Mouse (Mus musculus) thymus, postnatal 4 days (tissue): ENCODE measurements around the gene Dnajc16.
"Not testable (repeated sequence)": the region's sequence is repeated elsewhere in the genome, so short reads cannot be mapped to it uniquely, and the experiment has no call there.

Source experiments
- DNase-seq: peaks from one replicate; pipeline ENCODE4 v3.0.0; 2021

Gene Dnajc16

DNA sequence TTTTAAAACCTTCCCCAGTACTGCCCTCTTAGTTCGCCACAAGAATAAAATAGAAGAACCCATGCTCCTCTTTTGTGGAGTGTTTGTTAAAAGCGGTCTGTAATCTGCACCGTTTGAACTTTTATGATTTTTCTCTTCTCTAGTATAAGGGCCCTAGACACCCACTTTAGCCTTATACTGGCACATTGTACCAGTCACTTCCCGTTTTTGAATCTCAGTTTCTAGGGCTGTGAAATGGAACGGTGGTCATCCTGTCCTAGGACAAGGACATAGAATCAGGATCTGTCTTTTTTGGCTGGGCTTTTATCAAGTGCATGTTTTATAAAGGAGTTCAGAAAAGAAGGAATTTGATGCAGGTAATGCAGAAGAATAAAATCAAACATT lies 3.4 kb upstream of the Dnajc16 start:
- no peak for DNase-seq

- DNase-seq, result peak; percentile 99
These were observed 2.8 kb upstream of the Dnajc16 start, which contains the start of gene Casp9 for GRCm38 (mm10) chr4:141793282-141794151. Gene Casp9 (plus strand): TSS chr4:141793612.

GRCm38 (mm10) chr4:141792554-141793281 lies 2.0 kb upstream of the Dnajc16 start:
- no peak for DNase-seq

GRCm38 (mm10) chr4:141791951-141792350 lies 1.2 kb upstream of the Dnajc16 start:
- no peak for DNase-seq

GRCm38 (mm10) chr4:141791486-141791885 lies 755 bp upstream of the Dnajc16 start:
- DNase-seq, result no peak

GRCm38 (mm10) chr4:141789564-141790218 lies 1.0 kb downstream of the Dnajc16 start:
- DNase-seq, result no peak

- no peak for DNase-seq
These were observed 3.3 kb downstream of the Dnajc16 start for GRCm38 (mm10) chr4:141787462-141787861.

DNA sequence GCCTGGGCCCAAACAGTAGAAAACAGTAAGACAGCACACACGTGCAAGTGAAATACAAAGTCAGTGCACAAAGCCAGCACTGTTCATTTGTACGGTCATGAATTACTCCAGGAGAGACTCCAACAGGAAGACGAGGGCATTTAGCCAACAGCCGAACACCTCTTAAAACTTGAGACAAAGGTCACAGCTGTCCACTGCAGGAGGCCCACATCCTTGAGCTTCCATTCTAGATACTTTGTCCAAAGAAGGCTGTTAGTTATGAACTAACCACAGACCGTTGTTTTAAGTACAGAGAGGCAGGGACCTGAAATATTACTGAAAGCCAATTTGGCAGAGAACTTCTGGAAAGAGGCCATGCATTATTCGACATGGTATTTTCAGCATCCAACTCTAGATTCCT lies 3.7 kb downstream of the Dnajc16 start:
- DNase-seq, result no peak

- no peak for DNase-seq
These were observed 4.6 kb downstream of the Dnajc16 start for GRCm38 (mm10) chr4:141786141-141786540.

DNA sequence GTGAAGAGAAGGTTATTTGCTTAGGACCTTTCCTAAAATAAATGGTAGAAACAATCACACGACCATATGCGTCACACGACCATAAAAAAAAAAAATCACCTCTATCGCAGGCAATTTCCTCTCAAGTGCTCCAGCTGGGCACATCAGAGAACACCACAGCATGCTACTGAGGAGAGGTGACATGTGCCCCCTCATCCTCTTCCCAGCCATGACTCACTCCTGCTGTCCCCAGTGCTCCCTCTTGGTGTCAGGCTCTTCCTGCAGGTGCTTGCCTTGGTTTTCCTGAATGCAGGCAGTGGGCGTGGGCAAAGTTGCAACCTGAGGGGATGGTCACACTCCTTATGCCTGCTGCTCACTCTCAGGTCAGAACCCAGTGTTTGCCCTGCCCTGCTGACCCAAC lies 5.9 kb downstream of the Dnajc16 start:
- DNase-seq, result no peak

DNA sequence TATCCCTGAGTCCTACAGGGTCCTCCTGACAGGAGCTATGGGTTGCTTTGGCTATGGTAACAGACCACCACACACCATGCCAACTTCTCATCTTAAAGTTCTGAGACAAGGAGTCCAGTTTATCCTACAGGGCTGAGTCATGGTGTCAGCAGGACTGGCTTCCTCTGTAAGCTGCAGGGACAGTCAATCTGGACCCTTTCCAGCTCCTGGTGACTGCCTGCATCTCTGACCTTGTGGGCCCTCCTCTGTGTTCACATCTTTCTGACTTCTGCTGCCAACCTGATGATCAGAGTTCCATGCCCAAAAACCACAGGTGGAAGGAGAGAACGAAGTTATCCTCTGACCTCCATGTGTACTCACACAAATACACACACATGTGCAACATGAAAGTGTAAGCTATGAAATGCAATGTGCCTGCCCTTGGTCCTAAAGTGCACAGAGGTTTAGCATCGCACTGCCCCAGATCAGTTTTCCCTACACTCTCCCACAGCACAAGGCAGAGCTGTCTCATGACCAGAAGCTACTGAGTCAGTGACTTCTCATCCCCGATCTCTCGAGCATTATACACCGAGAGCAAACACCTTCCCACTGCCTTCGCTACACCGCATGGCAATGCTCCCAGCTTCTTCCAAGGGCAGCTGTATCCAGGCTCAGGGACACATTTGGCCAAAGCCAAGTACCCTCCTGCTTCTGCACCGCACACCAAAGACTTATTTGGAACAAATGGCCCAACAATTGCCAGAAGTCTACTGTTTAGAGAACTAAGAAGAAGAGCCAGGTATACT lies 9.3 kb downstream of the Dnajc16 start:
- no peak for DNase-seq

- DNase-seq, result no peak
These were observed 10.9 kb downstream of the Dnajc16 start for GRCm38 (mm10) chr4:141779828-141780227.

GRCm38 (mm10) chr4:141773019-141773418 lies 17.7 kb downstream of the Dnajc16 start:
- not testable (repeated sequence) for DNase-seq

DNA sequence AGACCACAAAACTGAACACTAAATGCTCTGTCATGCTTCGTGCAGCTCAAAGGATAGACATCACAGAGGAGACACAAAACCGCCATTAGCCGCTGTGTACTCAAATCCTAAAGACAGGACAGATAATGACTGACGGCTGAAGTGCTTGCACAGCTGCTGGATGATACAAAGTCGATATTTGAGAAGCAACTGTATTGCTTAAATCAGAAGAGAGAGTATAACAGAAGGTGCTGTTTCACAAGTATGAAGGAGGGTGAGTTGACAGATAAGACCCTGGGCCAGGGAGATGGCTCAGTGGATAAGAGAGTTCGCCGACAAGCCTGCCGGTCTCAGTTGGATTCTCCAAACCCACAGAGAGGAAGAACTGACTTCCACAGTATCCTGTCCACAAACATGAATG lies 18.9 kb downstream of the Dnajc16 start:
- DNase-seq, result no peak

GRCm38 (mm10) chr4:141769501-141770160 lies 21.1 kb downstream of the Dnajc16 start:
- no peak for DNase-seq

DNA sequence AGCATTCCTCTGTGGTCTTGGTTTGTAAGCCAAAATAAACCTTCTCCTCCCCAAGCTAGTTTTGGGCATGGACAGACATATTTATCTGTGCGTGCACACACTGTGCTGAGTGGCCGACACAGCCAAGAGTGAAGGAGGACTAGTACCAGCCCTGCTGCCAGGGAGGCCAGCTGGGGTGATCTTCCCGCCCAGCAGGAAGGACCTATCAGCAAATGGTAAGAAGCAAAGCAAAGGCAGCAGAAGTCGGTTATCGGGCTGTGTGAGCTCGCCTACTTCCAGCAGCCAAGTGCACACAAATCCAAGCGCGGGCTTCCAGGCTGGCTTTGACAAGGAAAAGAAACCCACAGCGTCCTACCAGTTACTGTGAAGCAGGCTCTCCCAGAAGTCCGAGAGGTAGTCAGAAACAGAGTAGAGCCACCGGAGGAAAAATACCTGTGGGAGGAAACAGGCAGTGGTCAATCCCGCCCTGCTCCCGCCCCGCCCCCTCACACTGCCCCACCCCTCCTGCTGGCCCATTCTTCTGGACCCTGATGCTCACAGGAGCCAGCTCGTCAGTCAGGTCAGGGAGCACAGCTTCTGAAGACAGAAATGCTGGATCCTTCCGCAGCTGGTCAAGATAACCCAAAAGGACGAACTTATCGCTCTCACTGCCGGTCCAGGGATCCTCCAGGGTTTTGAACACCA lies 23.2 kb downstream of the Dnajc16 start:
- no peak for DNase-seq

DNA sequence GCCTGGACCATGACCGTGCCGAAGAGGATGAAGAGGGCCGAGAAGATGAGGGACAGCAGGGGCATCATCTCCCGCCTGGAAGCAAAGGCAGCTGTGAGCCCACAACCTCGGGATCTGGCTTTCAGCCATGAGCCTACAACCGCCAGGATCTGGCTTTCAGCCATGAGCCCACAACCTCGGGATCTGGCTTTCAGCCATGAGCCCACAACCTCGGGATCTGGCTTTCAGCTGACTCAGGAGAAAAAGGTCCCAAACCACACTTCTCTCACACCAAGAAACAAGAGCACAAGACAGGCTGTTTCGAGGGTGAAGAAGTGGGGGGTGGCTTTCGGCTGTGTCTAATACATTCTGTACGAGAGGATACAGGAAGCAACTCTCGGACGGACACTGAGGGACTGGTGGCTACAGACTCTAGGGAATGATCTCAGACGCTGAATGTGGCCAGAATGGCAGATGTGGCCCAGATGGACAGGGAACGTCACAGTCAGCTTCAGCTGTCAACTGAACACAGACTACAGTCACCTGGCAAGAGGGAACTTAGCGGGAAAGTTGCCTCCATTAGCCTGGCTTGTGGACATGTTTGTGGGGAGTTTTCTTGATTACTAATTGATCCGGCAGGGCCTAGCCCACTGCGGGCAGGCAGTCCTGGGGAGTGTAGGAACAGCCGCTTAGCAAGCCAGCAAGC lies 23.9 kb downstream of the Dnajc16 start:
- DNase-seq, result no peak

GRCm38 (mm10) chr4:141766316-141766667 lies 24.4 kb downstream of the Dnajc16 start:
- DNase-seq, result no peak

DNA sequence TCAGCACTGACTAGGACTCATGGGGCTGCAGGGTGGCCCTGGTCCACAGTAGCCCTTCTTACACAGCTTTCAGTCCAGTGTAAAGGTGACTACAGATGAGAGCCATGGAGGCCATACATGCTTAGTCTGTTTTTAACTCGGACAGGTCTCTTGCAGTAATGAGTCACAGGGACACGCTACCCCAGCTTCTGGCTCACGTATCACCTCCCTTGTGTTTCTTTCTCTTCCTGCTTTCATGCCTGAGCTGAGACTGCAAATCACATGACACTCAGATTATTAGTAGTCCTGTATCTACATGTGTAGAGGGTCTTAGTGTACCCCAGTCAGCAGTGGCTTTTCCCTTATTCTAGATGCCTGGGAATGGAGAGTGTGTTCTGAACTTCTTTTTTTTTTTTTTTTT lies 25.7 kb downstream of the Dnajc16 start:
- no peak for DNase-seq

DNA sequence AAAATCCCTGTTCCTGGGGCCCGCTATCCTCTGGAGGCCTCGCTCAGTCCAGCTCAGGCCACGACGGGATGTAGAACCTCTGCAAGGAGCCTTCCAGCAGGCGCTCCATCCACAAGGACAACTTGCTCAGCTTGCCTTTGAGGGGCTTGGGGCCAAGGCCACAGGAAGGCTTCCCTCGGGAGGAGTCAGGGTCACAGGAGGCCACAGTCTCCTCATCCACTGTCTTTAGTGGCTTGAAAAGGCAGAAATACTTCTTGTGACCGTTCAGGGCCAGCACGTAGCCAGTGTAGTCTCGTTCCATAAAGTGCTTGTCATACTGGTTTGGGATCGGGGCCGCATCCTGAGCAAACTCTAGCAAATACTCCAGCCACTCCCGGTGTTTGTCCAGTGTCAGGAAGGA lies 27.3 kb downstream of the Dnajc16 start:
- no peak for DNase-seq

DNA sequence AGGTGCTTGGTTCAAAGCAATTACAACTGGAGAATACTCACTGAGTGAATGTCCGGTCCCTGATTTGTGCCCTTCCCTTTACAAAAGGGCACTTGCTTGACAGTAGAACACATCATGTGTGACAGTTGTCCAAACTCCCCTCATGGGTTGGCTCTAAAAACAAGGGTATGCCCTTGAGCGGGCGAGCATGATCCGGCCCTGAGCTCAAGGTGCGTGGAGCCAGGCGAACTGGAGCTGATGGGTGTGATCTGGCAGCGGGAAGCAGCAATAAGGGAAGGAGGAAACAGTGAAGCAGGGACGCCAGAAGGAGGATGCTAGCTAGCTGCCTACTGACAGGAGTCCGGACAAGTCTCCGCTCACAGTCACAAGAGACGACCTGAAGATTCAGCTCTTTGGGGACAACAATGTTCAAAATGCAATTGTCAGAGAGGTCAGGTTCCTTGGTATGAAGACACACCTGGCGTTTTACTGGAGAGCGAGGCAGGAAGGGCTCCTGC lies 28.6 kb downstream of the Dnajc16 start:
- no peak for DNase-seq
